Mouse (Mus musculus) C2C12 (cell line): ENCODE results near the gene Abca4.

ENCODE experiments used
- CEBPB ChIP-seq: IDR thresholded peaks from one replicate; pipeline ENCODE4 v1.6.1; 2011; ENCODE audit warnings: low read depth, mild to moderate bottlenecking, control low read depth, moderate library complexity
- CTCF ChIP-seq: IDR thresholded peaks from one replicate; pipeline ENCODE4 v1.5.1; 2011; ENCODE audit not compliant: control insufficient read depth, insufficient read depth, insufficient read length
- FOSL1 ChIP-seq: IDR thresholded peaks from one replicate; pipeline ENCODE4 v1.8.0; 2011; ENCODE audit warnings: mild to moderate bottlenecking, low read length; ENCODE audit not compliant: poor library complexity, insufficient read depth, severe bottlenecking
- MAX ChIP-seq: IDR thresholded peaks from one replicate; pipeline ENCODE4 v1.6.1; 2011; ENCODE audit warnings: mild to moderate bottlenecking, control low read depth
- MYOD1 ChIP-seq: IDR thresholded peaks from one replicate; pipeline ENCODE4 v1.6.1; 2011; ENCODE audit warnings: low read depth; ENCODE audit not compliant: control insufficient read depth, insufficient read length
- MYOG ChIP-seq: IDR thresholded peaks from one replicate; pipeline ENCODE4 v1.6.1; 2011; ENCODE audit not compliant: control insufficient read depth, insufficient read length; ENCODE audit errors: extremely low read depth
- USF1 ChIP-seq: IDR thresholded peaks from one replicate; pipeline ENCODE4 v1.6.1; 2011; ENCODE audit warnings: low read depth, mild to moderate bottlenecking, control low read depth, moderate library complexity

DNA sequence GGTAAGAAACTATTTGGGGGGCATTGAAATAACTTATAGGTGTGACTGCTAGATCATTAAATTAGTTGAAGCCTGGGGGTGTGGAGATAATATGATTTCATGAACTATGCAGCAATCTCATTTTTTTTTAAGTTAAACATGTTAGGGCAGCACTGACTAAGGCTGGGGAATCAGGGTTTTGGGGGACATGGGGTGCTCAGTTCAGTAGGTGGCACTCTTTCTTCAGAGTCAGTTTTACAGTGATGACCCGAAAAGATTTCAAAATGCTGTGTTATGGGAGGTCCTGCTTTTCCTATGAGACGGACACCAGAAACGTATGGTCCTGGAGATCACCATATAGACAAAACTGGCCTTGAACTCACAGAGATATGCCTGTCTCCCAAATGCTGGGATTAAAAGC lies 99.2 kb downstream of the Abca4 start:
- no peak for TF ChIP-seq CTCF
- TF ChIP-seq MAX = no peak
- TF ChIP-seq MYOD1 = no peak
- TF ChIP-seq USF1 = no peak
- no peak for TF ChIP-seq MYOG
- TF ChIP-seq FOSL1 = no peak
- no peak for TF ChIP-seq CEBPB
